Mouse (Mus musculus) CH12.LX (cell line): Measurements from ENCODE around the gene Gsx2. TPM values are rescaled to one million over a fixed set of nuclear protein-coding genes. Genes with fewer than 3 reads are reported as not detected.

Experiments used
- DNase-seq: peaks from one replicate; pipeline ENCODE4 v3.0.0-alpha.2; 2013; ENCODE audit errors: extremely low read depth
- H3K27ac ChIP-seq: 2 replicates; pipeline ENCODE4 v1.5.1; 2012; ENCODE audit warnings: low read depth, mild to moderate bottlenecking, control low read depth, moderate library complexity; ENCODE audit not compliant: insufficient read depth
- H3K27me3 ChIP-seq: replicated peaks from 2 replicates; pipeline ENCODE3; 2012; ENCODE audit warnings: inconsistent platforms
- H3K36me3 ChIP-seq, 2 experiments: replicated peaks in 1 of 2; 2 replicates each; pipeline versions ENCODE3 to v1.6.1; 2012; ENCODE audit warnings: inconsistent platforms in 1 of 2, low read length in 1 of 2, mild to moderate bottlenecking in 1 of 2, mixed read lengths in 1 of 2, moderate library complexity in 1 of 2; ENCODE audit not compliant: control insufficient read depth in 1 of 2, insufficient read depth in 1 of 2
- H3K4me1 ChIP-seq, 2 experiments: 2 replicates each; pipeline ENCODE4 v1.6.1; 2012; ENCODE audit warnings: inconsistent platforms in 1 of 2, moderate library complexity in 1 of 2; ENCODE audit not compliant: insufficient read depth in 2 of 2, control insufficient read depth in 1 of 2
- H3K4me2 ChIP-seq: 2 replicates; pipeline ENCODE4 v1.6.1; 2012; ENCODE audit warnings: low read depth, mild to moderate bottlenecking, control low read depth; ENCODE audit not compliant: poor library complexity, insufficient read depth, severe bottlenecking
- H3K4me3 ChIP-seq, 3 experiments: fragments of 150-350 bp in 1 of 3; sonication (generic) in 1 of 3; replicated peaks in 1 of 3; 2 replicates each; pipeline versions ENCODE3 to v1.5.1; 2011 to 2012; ENCODE audit warnings: low read depth in 2 of 3, low read length in 2 of 3, mild to moderate bottlenecking in 2 of 3, moderate library complexity in 2 of 3, control low read depth in 1 of 3, improper control_type of control experiment in 1 of 3, inconsistent platforms in 1 of 3, mixed read lengths in 1 of 3; ENCODE audit not compliant: poor library complexity in 1 of 3
- H3K79me2 ChIP-seq: replicated peaks from 2 replicates; pipeline ENCODE4 v1.6.1; 2012; ENCODE audit warnings: mild to moderate bottlenecking, moderate library complexity; ENCODE audit not compliant: control insufficient read depth, poor library complexity, insufficient read depth, severe bottlenecking; ENCODE audit errors: extremely low read depth
- H3K9ac ChIP-seq: 2 replicates; pipeline ENCODE4 v1.6.1; 2012; ENCODE audit warnings: low read depth, mild to moderate bottlenecking, control low read depth, moderate library complexity; ENCODE audit not compliant: insufficient read depth
- H3K9me3 ChIP-seq: replicated peaks from 2 replicates; pipeline ENCODE3; 2012; ENCODE audit warnings: low read length, inconsistent platforms, mixed read lengths
- CHD2 ChIP-seq: IDR thresholded peaks from 2 replicates; pipeline ENCODE4 v1.6.1; 2011; ENCODE audit warnings: low read length, improper control_type of control experiment
- ETS1 ChIP-seq: conservative IDR thresholded peaks from 2 replicates; pipeline ENCODE4 v1.6.1; 2012; ENCODE audit warnings: low read depth, mild to moderate bottlenecking, inconsistent platforms, low read length, improper control_type of control experiment, moderate library complexity
- IRF4 ChIP-seq: IDR thresholded peaks from 2 replicates; pipeline ENCODE4 v1.6.1; 2014; ENCODE audit warnings: low read depth, mild to moderate bottlenecking, inconsistent platforms, low read length, improper control_type of control experiment
- JUN ChIP-seq: IDR thresholded peaks from 2 replicates; pipeline ENCODE4 v1.6.1; 2011; ENCODE audit warnings: low read depth, mild to moderate bottlenecking, low read length, improper control_type of control experiment, moderate library complexity; ENCODE audit not compliant: insufficient read depth
- JUND ChIP-seq: conservative IDR thresholded peaks from 2 replicates; pipeline ENCODE4 v1.6.1; 2011; ENCODE audit warnings: low read depth, low read length, improper control_type of control experiment
- KAT2A ChIP-seq: IDR thresholded peaks from 2 replicates; pipeline ENCODE4 v1.6.1; 2012; ENCODE audit warnings: low read length, improper control_type of control experiment, inconsistent platforms; ENCODE audit not compliant: insufficient replicate concordance
- MAX ChIP-seq: IDR thresholded peaks from 2 replicates; pipeline ENCODE4 v1.6.1; 2011; ENCODE audit warnings: low read length, improper control_type of control experiment
- MXI1 ChIP-seq: IDR thresholded peaks from 2 replicates; pipeline ENCODE4 v1.6.1; 2011; ENCODE audit warnings: mild to moderate bottlenecking, low read depth, low read length, improper control_type of control experiment
- NRF1 ChIP-seq: IDR thresholded peaks from 2 replicates; pipeline ENCODE4 v1.6.1; 2014; ENCODE audit warnings: low read depth, mild to moderate bottlenecking, inconsistent platforms, low read length, improper control_type of control experiment, moderate library complexity
- POLR2AphosphoS2 ChIP-seq: IDR thresholded peaks from 2 replicates; pipeline ENCODE4 v1.6.1; 2011; ENCODE audit warnings: low read depth, low read length, improper control_type of control experiment
- RCOR1 ChIP-seq: conservative IDR thresholded peaks from 2 replicates; pipeline ENCODE4 v1.6.1; 2012; ENCODE audit warnings: low read depth, mild to moderate bottlenecking, inconsistent platforms, low read length, improper control_type of control experiment
- USF2 ChIP-seq: conservative IDR thresholded peaks from 2 replicates; pipeline ENCODE4 v1.6.1; 2011; ENCODE audit warnings: low read depth, low read length, improper control_type of control experiment
- ZNF384 ChIP-seq: IDR thresholded peaks from 2 replicates; pipeline ENCODE4 v1.6.1; 2012; ENCODE audit warnings: low read depth, low read length, improper control_type of control experiment, inconsistent platforms
- dilution Hi-C: fragments of 300-500 bp; cut with MboI; formaldehyde crosslinking; loops from 2 replicates; pipeline ENCODE4 v1.14.3; 2020; ENCODE audit warnings: low sequenced_read_pairs; ENCODE audit not compliant: extremely low pct_unique_long_range_greater_than_20kb, extremely low pct_ligation_motif_present
- in situ Hi-C: fragments of 300-500 bp; cut with MboI; formaldehyde crosslinking; loops from 3 replicates; pipeline ENCODE4 v1.14.3; 2019; ENCODE audit warnings: low sequenced_read_pairs, low pct_ligation_motif_present, low pct_unique_long_range_greater_than_20kb, mixed read lengths
- polyA plus RNA-seq: library from polyadenylated mRNA; unstranded; fragments of >175 nt; gene quantifications from 2 replicates; pipeline ENCODE4 v1.2.1, GENCODE M21; 2012; ENCODE audit warnings: low read depth; ENCODE audit not compliant: insufficient read length
- total RNA-seq, 2 experiments: library from RNA; depleted of rRNA; stranded (reverse); fragments of 300-350 nt in 1 of 2; fragments of >200 nt in 1 of 2; gene quantifications; 2 replicates each; pipeline ENCODE4 v1.2.3; 2012 to 2014

The Gsx2 gene
- total and polyA plus RNA-seq, 3 experiments: not detected

DNA sequence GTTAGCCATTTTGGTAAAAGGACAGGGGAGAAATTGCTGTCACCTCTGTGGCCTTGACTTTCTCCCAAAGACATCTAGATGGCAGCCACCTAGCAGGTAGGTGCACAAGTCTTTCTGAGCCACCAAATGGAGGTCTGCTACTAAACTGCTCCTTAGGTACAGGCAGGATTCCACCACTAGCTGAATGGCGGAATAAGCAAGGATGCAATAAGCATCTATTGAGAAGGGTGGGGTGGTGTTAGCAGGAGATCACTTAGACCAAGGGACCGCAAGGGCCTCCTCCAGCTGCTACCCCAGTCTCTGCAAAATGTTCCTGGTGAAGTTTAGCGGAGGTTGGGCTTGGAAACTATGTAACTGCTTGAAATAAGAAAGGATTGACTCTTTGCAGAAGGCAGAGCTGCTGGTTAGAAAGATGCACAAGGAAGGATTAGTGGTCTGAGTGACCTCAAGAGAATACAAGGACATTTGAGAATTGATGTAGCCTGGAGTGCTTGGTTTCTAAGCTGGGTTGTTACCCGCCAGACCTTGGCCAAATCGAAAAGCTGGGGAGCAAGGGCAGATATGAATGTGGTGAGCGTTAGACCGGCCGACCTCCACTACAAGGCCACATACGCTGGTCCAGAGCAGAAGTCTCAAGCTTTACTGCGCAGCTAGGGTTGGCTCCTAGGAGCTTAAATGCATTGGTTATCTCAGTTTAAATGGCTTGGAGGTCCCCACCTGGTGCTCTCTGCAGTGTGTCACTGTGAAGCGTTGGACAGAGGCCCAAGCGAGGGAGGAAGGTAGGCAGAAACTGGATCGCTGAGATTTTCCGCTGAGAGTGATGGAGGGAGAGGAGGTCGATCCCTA is 641 bp upstream of the Gsx2 start:
- no peak overlapping the region for H3K9ac ChIP-seq
- H3K79me2 ChIP-seq: no peaks in the 10 kb centered on the region
- DNase-seq: no peak
- peaks cover 2 to 16% of the 10 kb centered on the region in 2 experiments; a peak in 2 of 4 replicates for H3K4me1 ChIP-seq
- no peak overlapping the region for H3K4me3 ChIP-seq
- no peaks in the 10 kb centered on the region for H3K36me3 ChIP-seq
- H3K4me2 ChIP-seq: no peak overlapping the region
- H3K27ac ChIP-seq: no peak overlapping the region
- peaks cover 3% of the 10 kb centered on the region for H3K9me3 ChIP-seq
- dilution Hi-C loops: no loop called here
- in situ Hi-C loops: no loop called here
- TF ChIP-seq IRF4 (no peak), JUND (no peak)
- H3K27me3 ChIP-seq: no peaks in the 10 kb centered on the region

GRCm38 (mm10) chr5:75076326-75077050 is 1.1 kb downstream of the Gsx2 start:
- Histone ChIP-seq H3K4me2 (no peak overlapping the region), H3K9ac (no peak overlapping the region), H3K4me1 (peaks cover 2 to 16% of the 10 kb centered on the region in 2 experiments; a peak in 2 of 4 replicates)
- in situ Hi-C loops: no loop called here
- DNase-seq: no peak
- no peak for TF ChIP-seq KAT2A
- no peak for TF ChIP-seq MAX
- no peak for TF ChIP-seq USF2
- TF ChIP-seq POLR2AphosphoS2: no peak
- TF ChIP-seq RCOR1: no peak
- no peak for TF ChIP-seq ZNF384
- TF ChIP-seq CHD2: no peak
- no peak for TF ChIP-seq ETS1
- no peak for TF ChIP-seq JUND
- TF ChIP-seq, all 38 proteins: peak for 0
- Histone ChIP-seq H3K36me3 (no peaks in the 10 kb centered on the region), H3K9me3 (peaks cover 3% of the 10 kb centered on the region), H3K27me3 (no peaks in the 10 kb centered on the region), H3K79me2 (no peaks in the 10 kb centered on the region), H3K4me3 (no peak overlapping the region), H3K27ac (no peak overlapping the region)
- dilution Hi-C loops: no loop called here

GRCm38 (mm10) chr5:75077051-75077380 is 1.6 kb downstream of the Gsx2 start:
- no peaks in the 10 kb centered on the region for H3K27me3 ChIP-seq
- in situ Hi-C loops: no loop called here
- peaks cover 2 to 16% of the 10 kb centered on the region in 2 experiments; a peak in 2 of 4 replicates for H3K4me1 ChIP-seq
- H3K4me3 ChIP-seq: no peak overlapping the region
- no peaks in the 10 kb centered on the region for H3K79me2 ChIP-seq
- no peak overlapping the region for H3K4me2 ChIP-seq
- no peaks in the 10 kb centered on the region for H3K36me3 ChIP-seq
- peaks cover 3% of the 10 kb centered on the region for H3K9me3 ChIP-seq
- dilution Hi-C loops: no loop called here
- DNase-seq: no peak
- H3K27ac ChIP-seq: no peak overlapping the region
- no peak for TF ChIP-seq NRF1
- TF ChIP-seq MXI1: no peak
- no peak for TF ChIP-seq JUN
- no peak overlapping the region for H3K9ac ChIP-seq
